Mouse (Mus musculus) olfactory bulb, adult 2 months (tissue): ENCODE measurements at regions not wholly inside any gene's neighbourhood (a gene's known extent, or its start where the extent isn't known, plus 50 kb on each side); places are given as distances from the start of the nearest gene placed in this dataset.

ENCODE experiments used
- CTCF ChIP-seq: fragments of 200-500 bp; IDR thresholded peaks from 2 replicates; pipeline ENCODE4 v1.5.1; 2012; ENCODE audit warnings: low read depth, mild to moderate bottlenecking, low read length, moderate library complexity; ENCODE audit not compliant: insufficient read depth
- POLR2A ChIP-seq: fragments of 200-500 bp; IDR thresholded peaks from 2 replicates; pipeline ENCODE4 v1.6.1; 2012; ENCODE audit warnings: mild to moderate bottlenecking, low read depth, low read length, moderate library complexity; ENCODE audit not compliant: insufficient read depth

DNA sequence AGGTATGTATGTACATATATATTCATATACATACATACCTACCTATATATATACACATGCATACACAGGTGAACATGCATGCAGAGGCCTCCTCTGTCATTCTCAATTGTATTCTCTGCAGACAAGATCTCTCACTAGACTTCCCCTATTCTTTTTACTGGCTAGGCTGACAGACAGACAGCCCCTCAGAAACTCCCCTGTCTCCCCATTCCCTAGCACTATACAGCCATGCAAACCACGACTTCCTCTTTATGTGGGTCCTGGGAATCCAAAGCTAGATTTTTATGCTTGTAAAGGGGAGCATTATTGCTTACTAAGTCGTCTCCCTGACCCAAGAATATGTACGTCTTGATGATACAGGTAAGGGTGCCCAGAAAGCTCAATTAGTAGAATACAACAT, 86.9 kb downstream of the Fam124b start:
- TF ChIP-seq CTCF, result no peak
- TF ChIP-seq POLR2A, result no peak
